Mouse (Mus musculus): Measurements from ENCODE around the gene Tmem126b.

The Tmem126b gene

DNA sequence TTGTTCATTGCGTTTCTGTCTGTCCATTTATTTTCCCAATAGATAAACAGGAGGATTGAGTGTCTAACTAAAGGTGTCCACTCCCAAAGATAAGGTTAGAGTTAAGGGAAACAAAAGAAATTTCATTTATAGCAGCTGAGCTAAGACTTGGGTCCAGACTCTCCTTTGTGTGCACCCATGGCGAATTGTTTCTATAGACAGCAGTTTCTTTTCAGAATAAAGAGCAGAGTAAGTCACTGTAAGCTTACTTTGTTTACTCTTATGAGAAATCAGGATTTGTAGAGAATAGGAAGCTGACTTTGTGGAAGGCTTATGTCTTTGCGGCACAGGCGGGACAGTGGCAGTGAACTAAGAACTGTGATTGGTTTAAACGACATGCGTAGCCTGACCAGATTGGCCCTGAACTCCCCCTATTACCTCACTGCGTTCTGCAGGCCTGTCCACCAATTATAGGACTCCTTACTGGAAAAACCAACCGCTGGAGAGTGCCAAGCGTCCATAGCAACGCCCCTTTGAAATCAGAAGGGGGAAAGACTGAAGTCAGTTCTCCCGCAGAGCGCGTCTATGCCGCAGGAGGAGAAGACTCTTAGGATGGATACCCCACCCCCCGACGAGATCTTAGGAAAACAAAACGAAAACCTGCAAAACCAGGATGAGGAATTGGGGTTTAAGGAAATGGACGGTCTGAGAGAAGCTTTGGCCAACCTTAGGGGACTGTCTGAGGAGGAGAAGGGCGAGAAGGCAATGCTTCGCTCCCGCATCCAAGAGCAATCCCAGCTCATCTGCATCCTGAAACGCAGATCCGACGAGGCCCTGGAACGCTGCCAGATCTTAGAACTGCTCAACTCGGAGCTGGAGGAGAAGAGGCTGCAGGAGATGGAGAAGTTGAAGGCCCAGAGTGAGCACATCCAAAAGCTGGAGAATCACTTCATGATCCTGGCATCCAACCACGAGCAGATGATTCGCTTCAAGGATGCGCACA, 49.5 kb downstream of the Tmem126b start, which contains the start of gene Ccdc89:
Ccdc89 (plus strand) TSS at position 558 of the 982 bp plus-strand sequence.
- peak; percentile 48 for DNase-seq (ENCODE audit: low spot score)
